Mouse (Mus musculus) adrenal gland, postnatal 10 days (tissue): ENCODE measurements at regions not wholly inside any gene's neighbourhood (a gene's known extent, or its start where the extent isn't known, plus 50 kb on each side); places are given as distances from the start of the nearest gene placed in this dataset.

Source experiments
- DNase-seq: peaks from one replicate; pipeline ENCODE4 v3.0.0; 2021; ENCODE audit warnings: mixed read lengths

DNA sequence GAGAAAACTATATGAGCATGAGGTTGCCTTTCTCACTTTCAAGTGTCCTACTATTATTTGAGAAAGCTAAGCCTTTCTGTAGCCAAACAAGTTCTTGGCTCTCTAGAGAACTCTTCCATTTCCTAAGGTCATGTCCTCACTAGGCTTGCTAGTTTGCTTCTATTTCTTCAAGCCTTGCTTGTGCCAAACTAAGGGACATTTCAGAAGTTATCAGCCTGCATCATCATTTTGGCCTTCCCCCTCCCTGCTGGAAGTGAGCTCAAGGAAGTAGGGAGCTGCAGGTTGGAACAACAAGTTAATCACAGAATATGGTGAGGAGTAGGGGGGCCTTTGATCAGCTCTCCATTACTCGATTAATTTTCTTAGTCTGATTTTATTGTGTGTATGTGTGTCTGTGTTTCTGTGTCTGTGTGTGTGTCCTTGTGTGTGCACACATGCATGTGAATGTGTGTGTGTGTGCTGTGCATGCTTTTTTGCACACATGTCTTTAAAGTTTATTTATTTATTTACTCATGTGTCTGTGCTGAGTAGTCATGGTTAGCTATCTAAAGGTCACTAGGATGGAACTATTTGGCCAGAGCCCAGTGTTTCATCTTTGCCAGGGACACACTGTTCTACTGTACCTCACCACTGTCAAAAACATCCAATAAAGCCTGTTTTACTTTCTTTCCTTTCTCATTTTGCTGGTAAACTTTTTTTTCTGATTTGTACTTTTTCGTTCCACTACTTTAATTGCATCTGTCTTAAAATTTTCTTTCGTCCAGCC is 371.4 kb upstream of the Eda2r start:
- DNase-seq, result peak; percentile 44

DNA sequence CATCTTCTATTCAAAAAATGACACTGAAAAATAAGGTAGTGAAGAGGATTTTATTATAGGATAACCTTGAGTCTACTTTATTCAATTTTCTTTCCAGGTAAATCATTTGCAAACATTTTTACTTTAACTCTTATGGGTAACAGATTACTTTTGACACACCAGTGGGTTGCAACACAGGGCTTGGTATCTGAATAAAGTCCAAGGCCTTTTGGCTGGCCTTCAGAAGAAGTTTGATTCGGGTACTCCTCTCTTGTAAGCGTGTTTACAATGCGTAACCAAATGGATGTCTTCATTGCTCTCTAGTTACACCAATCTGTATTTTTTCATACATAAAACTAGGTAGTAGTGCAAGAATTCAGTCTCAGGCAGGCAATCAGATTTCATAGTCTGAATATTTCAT is 367.3 kb upstream of the Eda2r start:
- DNase-seq, result peak; percentile 50

GRCm38 (mm10) chrX:97724537-97724936 is 347.5 kb upstream of the Eda2r start:
- DNase-seq, result peak; percentile 2

GRCm38 (mm10) chrX:97707851-97708250 is 330.8 kb upstream of the Eda2r start:
- DNase-seq, result no peak

- DNase-seq, result peak; percentile 25
Measured at GRCm38 (mm10) chrX:97658726-97659125, 281.7 kb upstream of the Eda2r start.

DNA sequence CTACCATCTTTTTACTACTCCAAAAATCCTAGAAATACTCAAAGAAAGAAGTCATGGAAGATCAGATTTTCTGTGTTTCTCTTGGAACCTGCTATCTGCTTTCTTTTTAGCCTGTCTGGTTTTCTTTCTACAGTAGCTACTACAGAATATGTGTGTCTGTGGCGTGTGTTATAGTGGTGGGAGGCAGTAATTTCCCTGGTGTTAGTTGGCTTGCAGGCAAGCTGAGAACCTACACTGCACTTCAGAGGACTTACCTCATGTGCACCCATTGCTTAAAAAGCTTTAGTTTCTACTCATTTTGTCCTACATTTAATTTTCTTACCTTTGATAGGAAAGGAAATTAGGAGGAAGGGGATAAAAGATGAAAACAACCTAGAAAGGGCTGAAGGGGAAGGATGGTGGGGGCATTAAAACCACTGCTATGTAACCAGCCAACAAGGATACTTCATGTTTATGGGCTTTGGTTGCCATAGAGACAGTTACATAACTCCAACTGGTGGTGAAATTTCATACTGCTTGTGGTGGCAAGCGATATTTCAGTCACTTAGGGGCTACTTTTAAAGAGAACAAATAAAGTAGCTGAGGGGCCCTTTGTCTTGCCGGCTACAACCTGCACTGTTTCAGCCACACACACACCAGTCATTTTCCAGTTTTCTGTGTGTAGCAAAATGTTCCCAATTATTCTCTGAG is 274.7 kb upstream of the Eda2r start:
- DNase-seq, result no peak
